8 mouse cellular contexts compared by ENCODE assay signal in genomic region chr6:92090497-92090896, GRCm38 (mm10). TPM values are rescaled to one million over a fixed set of nuclear protein-coding genes. Genes with fewer than 3 reads are reported as not detected.
DNase-seq lines count a peak whose midpoint lies in the region; ATAC-seq and TF ChIP-seq lines count a peak whose summit lies in the region.

No protein-coding gene starts in this region.

- 2% methylated on average over 4 of the region's 4 CpGs for WGBS in hindbrain, embryonic 16.5 days
- 0% methylated on average over 4 of the region's 4 CpGs for WGBS in midbrain, postnatal 0 days

- intact Hi-C loops in left cerebral cortex, adult 2 months (cut with DNase I) = loop anchor here (5.0 kb wide), 1 partner anchor 47 kb away; no protein-coding TSS in a partner anchor
- intact Hi-C loops in left cerebral cortex, postnatal 4 days (cut with DNase I) = no loop called here

- no peaks in the 10 kb centered on the region for H3K9me3 ChIP-seq in hindbrain, embryonic 16.5 days (ENCODE audit: control insufficient read depth, low read length)
- no peaks in the 10 kb centered on the region for H3K9me3 ChIP-seq in midbrain, postnatal 0 days (ENCODE audit: low read length)

- peaks cover 6% of the 10 kb centered on the region; the same call in 1 of the 2 replicates for H3K4me1 ChIP-seq in brown adipose tissue, adult 24 weeks (ENCODE audit: control insufficient read depth, insufficient read depth, insufficient read length, low read length)
- H3K4me1 ChIP-seq in hindbrain, embryonic 16.5 days (ENCODE audit: control insufficient read depth, insufficient read depth, low read depth, low read length) = peaks cover 28% of the 10 kb centered on the region
- peaks cover 9% of the 10 kb centered on the region; the same call in 1 of the 2 replicates for H3K4me1 ChIP-seq in midbrain, postnatal 0 days (ENCODE audit: insufficient read depth, low read length)

- peak overlapping the region; percentile 65 for H3K4me2 ChIP-seq in hindbrain, embryonic 16.5 days (ENCODE audit: low read length)
- peak overlapping the region; percentile 69 for H3K4me2 ChIP-seq in midbrain, postnatal 0 days (ENCODE audit: low read depth, low read length, poor library complexity, severe bottlenecking)

- peak overlapping the region; percentile 99 for H3K9ac ChIP-seq in hindbrain, embryonic 16.5 days (ENCODE audit: low read depth, low read length)
- peak overlapping the region; percentile 97 for H3K9ac ChIP-seq in midbrain, postnatal 0 days (replicated peaks; ENCODE audit: low read length, poor library complexity, severe bottlenecking)

- no peak for TF ChIP-seq CTCF in left cerebral cortex, adult 2 months (IDR thresholded peaks at IDR 0.05)
- no peak for TF ChIP-seq CTCF in midbrain, postnatal 0 days (IDR thresholded peaks at IDR 0.05)

- H3K27ac ChIP-seq in left cerebral cortex, adult 2 months = peak overlapping the region; percentile 84
- peak overlapping the region; percentile 2; the same call in 1 of the 2 replicates for H3K27ac ChIP-seq in brown adipose tissue, adult 24 weeks (replicated peaks; ENCODE audit: low read depth, low read length)
- H3K27ac ChIP-seq in hindbrain, embryonic 16.5 days (ENCODE audit: low read depth, low read length) = peak overlapping the region; percentile 100
- peak overlapping the region; percentile 100 for H3K27ac ChIP-seq in midbrain, postnatal 0 days (ENCODE audit: low read depth, low read length)

- no peaks in the 10 kb centered on the region for H3K27me3 ChIP-seq in hindbrain, embryonic 16.5 days (replicated peaks; ENCODE audit: control insufficient read depth, insufficient read depth, low read length)
- H3K27me3 ChIP-seq in midbrain, postnatal 0 days (ENCODE audit: insufficient read depth, low read length) = no peaks in the 10 kb centered on the region

- no peak for DNase-seq in left cerebral cortex, adult 2 months (ENCODE audit: extremely low spot score in 1 of 2, low spot score in 2 of 2)
- DNase-seq in left cerebral cortex, postnatal 4 days = no peak
- no peak for DNase-seq in midbrain, postnatal 0 days (ENCODE audit: low spot score)
- DNase-seq in adrenal gland, adult 2 months = no peak
- no peak for DNase-seq in spleen, postnatal 36 days (ENCODE audit: low spot score in 2 of 2)

- no peaks in the 10 kb centered on the region for H3K36me3 ChIP-seq in hindbrain, embryonic 16.5 days (ENCODE audit: control insufficient read depth, insufficient read depth, low read length)
- H3K36me3 ChIP-seq in midbrain, postnatal 0 days (ENCODE audit: insufficient read depth, low read length) = no peaks in the 10 kb centered on the region

- H3K4me3 ChIP-seq in left cerebral cortex, adult 2 months = peak overlapping the region; percentile 96
- peak overlapping the region; percentile 81 for H3K4me3 ChIP-seq in brown adipose tissue, adult 24 weeks (ENCODE audit: insufficient read depth, low read depth, low read length)
- H3K4me3 ChIP-seq in hindbrain, embryonic 16.5 days (ENCODE audit: low read length) = peak overlapping the region; percentile 98
- peak overlapping the region; percentile 97 for H3K4me3 ChIP-seq in midbrain, postnatal 0 days (ENCODE audit: low read depth, low read length)

- ATAC-seq in hindbrain, embryonic 16.5 days = no peak; the same call in 1 of the 2 replicates
- ATAC-seq in midbrain, postnatal 0 days (ENCODE audit: low FRiP score) = no peak
- ATAC-seq in granulocyte monocyte progenitor cell, adult 5-6 weeks (replicated peaks; ENCODE audit: poor library complexity, severe bottlenecking) = no peak

RNA-seq across cellular contexts. Expression of gene Nr2c2, which starts 0.7 kb away (rescaled TPM):
- total RNA-seq in left cerebral cortex, adult 2 months (2021) = 100 to 1,000 TPM in 1 of 2 experiments, 10 to 100 TPM in 1; 98.6 to 107 TPM
- 100 to 1,000 TPM in 1 of 2 experiments, 10 to 100 TPM in 1; 95.9 to 100 TPM for total RNA-seq in left cerebral cortex, postnatal 4 days (2021)
- 7.8 and 8.8 TPM in 2 replicates for polyA plus RNA-seq in brown adipose tissue, adult 24 weeks (2012; ENCODE audit: insufficient read depth, insufficient read length, missing spikeins)
- polyA plus RNA-seq in hindbrain, embryonic 16.5 days (2015; fragmentation: Nextera tagmentation; extraction: Ambion mirVana) = 16.0 and 16.5 TPM in 2 replicates
- total RNA-seq in midbrain, postnatal 0 days (2014; rRNA removed) = 64.5 and 77.1 TPM in 2 replicates
- polyA plus RNA-seq in midbrain, postnatal 0 days (2015; fragmentation: Nextera tagmentation; extraction: Ambion mirVana) = 29.0 and 33.5 TPM in 2 replicates
- 10 to 100 TPM; 32.4 to 41.1 TPM for total RNA-seq in adrenal gland, adult 2 months (2021)
- polyA plus RNA-seq in adrenal gland, adult 2 months (2012; rRNA removed) = 8.1 and 12.0 TPM in 2 replicates
- 44.3 and 54.1 TPM in 2 replicates for total RNA-seq in granulocyte monocyte progenitor cell, adult 5-6 weeks (2014; fragmentation: Nextera tagmentation)
- 44.4 and 44.6 TPM in 2 replicates for total RNA-seq in granulocyte monocyte progenitor cell, adult 5-6 weeks (2017)

Comparison
In these comparisons a context has a peak if more than half of its experiments do, and no peak if none do; other contexts are left out.
1. H3K27ac ChIP-seq: peak in every context shown above with its lines; median percentile 100 in hindbrain, embryonic 16.5 days; 100 in midbrain, postnatal 0 days; 84 in left cerebral cortex, adult 2 months; 2 in brown adipose tissue, adult 24 weeks.